Mouse (Mus musculus) G1E (cell line): ENCODE data around the gene Qtrt1. TPM values are rescaled to one million over a fixed set of nuclear protein-coding genes. Genes with fewer than 3 reads are reported as not detected.

Experiments
- ATAC-seq: 2 replicates; pipeline ENCODE4 v1.8.0; 2016; ENCODE audit warnings: mild to moderate bottlenecking; ENCODE audit not compliant: insufficient number of reproducible peaks, poor library complexity, low FRiP score, severe bottlenecking; ENCODE audit errors: extremely low read depth
- DNase-seq: peaks from one replicate; pipeline ENCODE4 v3.0.0; 2012; ENCODE audit warnings: low spot score
- H3K27me3 ChIP-seq: 2 replicates; pipeline ENCODE4 v1.6.1; 2012; ENCODE audit warnings: mild to moderate bottlenecking, low read length, inconsistent platforms; ENCODE audit not compliant: insufficient read depth
- H3K36me3 ChIP-seq: replicated peaks from 2 replicates; pipeline ENCODE3; 2012; ENCODE audit warnings: mild to moderate bottlenecking, inconsistent platforms
- H3K4me1 ChIP-seq: 2 replicates; pipeline ENCODE4 v1.6.1; 2012; ENCODE audit warnings: low read depth, low read length, inconsistent platforms, mixed read lengths; ENCODE audit not compliant: insufficient read depth
- H3K4me3 ChIP-seq: 2 replicates; pipeline ENCODE4 v1.5.1; 2012; ENCODE audit warnings: low read depth, mild to moderate bottlenecking, inconsistent platforms, low read length, moderate library complexity, mixed read lengths
- H3K9me3 ChIP-seq: replicated peaks from 2 replicates; pipeline ENCODE4 v1.6.1; 2012; ENCODE audit warnings: inconsistent platforms
- CTCF ChIP-seq: IDR thresholded peaks from 2 replicates; pipeline ENCODE4 v1.5.1; 2012; ENCODE audit warnings: low read depth, low read length, inconsistent platforms, mixed read lengths
- GATA1 ChIP-seq: IDR thresholded peaks from 2 replicates; pipeline ENCODE4 v1.6.1; 2012; ENCODE audit warnings: borderline replicate concordance, low read length, inconsistent platforms, mixed read lengths
- GATA2 ChIP-seq: IDR thresholded peaks from 2 replicates; pipeline ENCODE4 v1.6.1; 2012; ENCODE audit warnings: low read depth, low read length, inconsistent platforms, borderline replicate concordance
- POLR2AphosphoS5 ChIP-seq: IDR thresholded peaks from 2 replicates; pipeline ENCODE4 v1.6.1; 2012; ENCODE audit warnings: low read depth, low read length, inconsistent platforms; ENCODE audit not compliant: insufficient replicate concordance
- TAL1 ChIP-seq: conservative IDR thresholded peaks from 2 replicates; pipeline ENCODE4 v1.6.1; 2012; ENCODE audit warnings: low read depth, low read length, inconsistent platforms, mixed read lengths
- polyA plus RNA-seq: library from polyadenylated mRNA; stranded (reverse); fragments of >175 nt; gene quantifications from 2 replicates; pipeline ENCODE4 v1.2.3, GENCODE M21; 2012
- total RNA-seq, 2 experiments: library from RNA; stranded (forward) in 1 of 2; stranded (reverse) in 1 of 2; fragments of 200-1000 nt in 1 of 2; fragments of >200 nt in 1 of 2; fragmentation: Nextera tagmentation in 1 of 2; gene quantifications; 2 replicates each; pipeline ENCODE4 v1.2.3; 2014 to 2017

The Qtrt1 gene
- total RNA-seq (2014; fragmentation: Nextera tagmentation) (20.7 and 26.4 TPM in 2 replicates), total RNA-seq (2017) (34.3 and 43.8 TPM in 2 replicates), polyA plus RNA-seq (70.9 and 72.7 TPM in 2 replicates)

GRCm38 (mm10) chr9:21411669-21412550 is at the start of gene Qtrt1:
Gene Qtrt1, plus strand, starts transcription at chr9:21411837.
- Histone ChIP-seq H3K9me3 (no peaks in the 10 kb centered on the region), H3K27me3 (no peaks in the 10 kb centered on the region), H3K4me3 (peak within 1 kb of the TSS; percentile 98), H3K4me1 (peaks cover 54% of the 10 kb centered on the region), H3K36me3 (peaks cover 51% of the 10 kb centered on the region)
- DNase-seq, result peak; percentile 95
- peak; percentile 88 for ATAC-seq
- TF ChIP-seq TAL1 (no peak), CTCF (no peak), POLR2AphosphoS5 (no peak; the same call in 1 of the 2 replicates), GATA1 (no peak), GATA2 (no peak)

DNA sequence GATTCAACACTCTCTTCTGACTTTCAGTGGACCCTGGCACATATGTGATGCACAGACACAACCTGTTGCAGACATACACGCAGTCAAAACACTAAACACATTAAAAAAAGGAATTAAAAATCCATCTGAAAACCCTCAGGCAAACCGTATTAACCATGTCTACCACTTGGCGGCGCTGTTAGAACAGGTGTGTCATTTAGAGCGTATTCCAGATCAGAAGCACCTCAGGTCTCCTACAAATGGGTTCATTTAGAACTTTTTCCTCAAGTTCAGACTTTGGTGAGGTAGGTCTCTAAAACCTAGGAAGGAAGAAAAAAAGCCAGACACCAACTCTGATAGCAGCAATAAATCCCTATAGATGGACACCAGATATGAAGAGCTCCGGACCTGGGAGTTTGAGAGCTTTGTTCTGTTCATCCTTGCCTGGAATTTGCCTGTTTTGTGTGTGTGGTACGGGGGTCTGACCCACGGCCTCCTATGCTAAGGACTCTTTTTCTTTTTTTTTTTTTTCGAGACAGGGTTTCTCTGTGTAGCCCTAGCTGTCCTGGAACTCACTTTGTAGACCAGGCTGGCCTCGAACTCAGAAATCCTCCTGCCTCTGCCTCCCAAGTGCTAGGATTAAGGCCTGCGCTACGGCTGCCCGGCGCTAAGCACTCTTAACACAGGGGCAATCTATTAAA is 45.0 kb upstream of the Qtrt1 start:
- peaks cover 35% of the 10 kb centered on the region for H3K4me1 ChIP-seq
- ATAC-seq (no peak), DNase-seq (no peak)
- H3K36me3 ChIP-seq, result peaks cover 20% of the 10 kb centered on the region
- H3K27me3 ChIP-seq, result peaks cover 21% of the 10 kb centered on the region
- TF ChIP-seq GATA1, result no peak
- no peak for TF ChIP-seq TAL1
- TF ChIP-seq CTCF, result peak; percentile 72
- no peak for TF ChIP-seq POLR2AphosphoS5
- no peak for TF ChIP-seq GATA2
- H3K4me3 ChIP-seq, result peak overlapping the region; percentile 98; the same call in 1 of the 2 replicates
- H3K9me3 ChIP-seq, result no peaks in the 10 kb centered on the region

DNA sequence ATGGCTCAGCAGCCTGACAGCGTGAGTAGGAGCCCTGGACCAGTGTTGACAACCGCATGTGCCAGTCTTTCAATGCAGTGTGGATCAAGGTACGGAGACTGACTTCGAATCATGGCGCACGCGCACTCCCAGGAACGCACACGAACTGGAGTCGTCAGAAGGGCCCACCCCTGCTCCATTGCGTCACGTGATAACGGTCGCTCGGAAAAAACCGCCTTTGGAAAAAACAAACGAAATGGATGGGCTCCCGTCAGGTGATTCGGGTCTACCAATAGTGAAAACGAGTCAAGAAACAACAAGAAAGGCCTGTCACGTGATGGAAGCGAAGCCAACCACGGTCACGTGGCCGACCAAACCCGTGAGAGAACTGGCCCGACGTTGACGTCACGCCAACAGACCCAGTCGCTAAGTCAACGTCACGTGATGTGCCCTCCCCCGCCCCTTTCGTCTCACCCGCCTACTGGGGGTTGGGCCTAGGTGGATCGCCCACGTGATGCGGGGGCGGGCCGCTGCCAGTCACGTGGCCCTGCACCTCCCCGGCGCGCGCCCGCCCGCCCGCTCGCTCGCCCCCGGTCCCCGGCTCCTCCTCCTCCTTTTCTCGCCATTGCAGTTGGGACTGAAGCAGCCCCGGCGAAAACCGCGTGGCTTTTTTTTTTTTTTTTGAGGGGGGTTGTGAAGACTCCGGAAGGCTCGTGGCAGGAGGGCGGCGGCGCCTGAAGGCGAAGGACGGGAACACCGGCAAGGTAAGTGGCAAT is 44.1 kb upstream of the Qtrt1 start, which contains the start of gene Ilf3:
Gene Ilf3 (plus strand): TSS at position 515 of the 755 bp plus-strand sequence.
- H3K4me3 ChIP-seq, result peak within 1 kb of the TSS; percentile 98
- no peak for TF ChIP-seq TAL1
- TF ChIP-seq GATA2, result no peak
- TF ChIP-seq GATA1, result no peak
- TF ChIP-seq POLR2AphosphoS5, result no peak
- TF ChIP-seq CTCF, result no peak
- H3K36me3 ChIP-seq, result peaks cover 29% of the 10 kb centered on the region
- peaks cover 43% of the 10 kb centered on the region for H3K4me1 ChIP-seq
- peak; percentile 88 for ATAC-seq
- H3K27me3 ChIP-seq, result peaks cover 16% of the 10 kb centered on the region
- no peaks in the 10 kb centered on the region for H3K9me3 ChIP-seq
- DNase-seq, result peak; percentile 85

- H3K9me3 ChIP-seq, result no peaks in the 10 kb centered on the region
- H3K27me3 ChIP-seq, result peaks cover 10% of the 10 kb centered on the region
- peaks cover 47% of the 10 kb centered on the region for H3K4me1 ChIP-seq
- peaks cover 35% of the 10 kb centered on the region for H3K36me3 ChIP-seq
- TF ChIP-seq GATA2 (no peak), CTCF (no peak), POLR2AphosphoS5 (no peak), TAL1 (no peak), GATA1 (no peak)
- H3K4me3 ChIP-seq, result peak overlapping the region; percentile 98
- ATAC-seq (0 out of 2 replicates have a peak, but pooled peaks have one; percentile 1), DNase-seq (peak; percentile 62)
Observed at GRCm38 (mm10) chr9:21368131-21368584, 43.5 kb upstream of the Qtrt1 start.

DNA sequence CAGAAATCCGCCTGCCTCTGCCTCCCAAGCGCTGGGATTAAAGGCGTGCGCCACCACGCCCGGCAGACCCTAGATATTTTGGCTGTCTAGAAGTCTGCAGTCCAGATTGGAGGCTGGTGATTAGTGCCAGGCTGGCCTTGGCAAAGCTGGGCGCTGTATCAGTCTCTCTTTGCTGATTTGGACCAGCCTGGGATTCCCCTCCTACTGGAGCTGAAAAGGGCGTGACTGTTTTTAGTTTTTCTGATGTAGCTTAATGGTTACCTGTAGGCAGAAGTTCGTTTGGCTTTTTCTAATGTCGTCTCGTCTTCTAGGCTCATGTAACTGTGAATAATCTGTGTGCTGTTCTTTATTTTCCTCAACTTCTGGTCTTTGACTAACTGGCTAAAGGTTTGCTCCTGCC is 42.6 kb upstream of the Qtrt1 start:
- TF ChIP-seq TAL1 (no peak), CTCF (no peak), GATA1 (no peak), GATA2 (no peak), POLR2AphosphoS5 (no peak)

DNA sequence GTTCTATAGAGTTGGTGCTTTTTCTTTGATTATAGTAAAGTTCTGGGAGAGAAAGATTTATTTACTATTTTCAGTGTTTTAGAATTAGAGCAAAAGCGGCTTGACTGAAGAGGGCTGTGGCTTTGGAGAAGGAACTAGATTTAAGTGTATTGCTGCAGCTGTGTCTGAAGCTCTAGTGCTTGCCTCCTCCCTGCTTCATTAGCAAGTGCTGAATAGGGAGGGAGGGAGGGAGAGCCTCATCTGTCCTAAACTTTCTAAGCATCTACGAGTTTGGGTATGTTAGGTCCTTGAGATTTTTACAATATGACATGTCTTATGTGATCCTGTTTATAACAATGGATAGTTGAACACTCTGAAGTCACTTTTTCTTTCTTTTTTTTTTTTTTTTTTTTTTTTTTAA is 40.8 kb upstream of the Qtrt1 start:
- Histone ChIP-seq H3K9me3 (no peaks in the 10 kb centered on the region), H3K4me1 (peaks cover 58% of the 10 kb centered on the region), H3K4me3 (no peak overlapping the region), H3K36me3 (peaks cover 60% of the 10 kb centered on the region), H3K27me3 (no peaks in the 10 kb centered on the region)
- TF ChIP-seq TAL1, result no peak
- no peak for TF ChIP-seq CTCF
- TF ChIP-seq GATA2, result no peak
- no peak for TF ChIP-seq POLR2AphosphoS5
- TF ChIP-seq GATA1, result no peak
- no peak for DNase-seq
- no peak for ATAC-seq

More for the DNA sequence above, 42.6 kb upstream of the Qtrt1 start:
- ATAC-seq, result no peak
- peaks cover 49% of the 10 kb centered on the region for H3K4me1 ChIP-seq
- H3K9me3 ChIP-seq, result no peaks in the 10 kb centered on the region
- H3K36me3 ChIP-seq, result peaks cover 44% of the 10 kb centered on the region
- no peak for DNase-seq
- H3K27me3 ChIP-seq, result peaks cover 8% of the 10 kb centered on the region
- peak overlapping the region; percentile 98; the same call in 1 of the 2 replicates for H3K4me3 ChIP-seq
